Comparison of ENCODE assay signal across 11 mouse cellular contexts in the genomic region with DNA sequence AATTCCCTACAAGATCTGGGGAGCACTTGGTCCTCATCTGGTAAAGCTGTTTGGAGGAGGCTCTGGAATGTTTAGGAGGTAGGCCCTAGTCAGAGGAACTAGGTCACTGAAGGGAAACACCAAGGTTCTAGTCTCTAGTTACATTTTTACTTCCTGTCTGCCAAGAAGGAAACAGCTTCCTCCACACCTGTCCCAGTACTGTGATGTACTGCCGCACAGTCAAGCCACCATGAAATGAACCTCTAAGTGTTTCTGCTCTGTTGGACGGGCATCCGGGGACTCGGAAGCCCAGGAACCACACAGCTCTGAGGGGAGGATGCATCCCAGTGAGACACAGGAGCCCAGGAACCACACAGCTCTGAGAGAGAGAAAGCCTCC. TPM values are rescaled to one million over a fixed set of nuclear protein-coding genes. Genes with fewer than 3 reads are reported as not detected.
DNase-seq lines count a peak whose midpoint lies in the region; ATAC-seq and TF ChIP-seq lines count a peak whose summit lies in the region.
"Had no signal": no experiment of that assay in that cellular context is flagged by ENCODE, and none has a peak within 500 bp of the region (broad histone marks: within the 10 kb centered on the region; RNA-seq: fewer than 3 reads in every experiment).

No protein-coding gene starts in this region.

- H3K27ac ChIP-seq in layer of hippocampus, adult 2 months: peak overlapping the region; percentile 96
- H3K27ac ChIP-seq in forebrain, embryonic 15.5 days (replicated peaks): peak overlapping the region; percentile 89
- H3K27ac ChIP-seq in midbrain, embryonic 11.5 days (ENCODE audit: low read depth, low read length): peak overlapping the region; percentile 35; the same call in 1 of the 2 replicates
- H3K27ac ChIP-seq: liver, embryonic 12.5 days had no signal

- peaks cover 45% of the 10 kb centered on the region for H3K4me1 ChIP-seq in forebrain, embryonic 15.5 days
- H3K4me1 ChIP-seq in midbrain, embryonic 11.5 days (ENCODE audit: control insufficient read depth, insufficient read depth, low read length): peaks cover 21% of the 10 kb centered on the region

- H3K4me2 ChIP-seq in forebrain, embryonic 15.5 days (replicated peaks): no peak overlapping the region
- H3K4me2 ChIP-seq in midbrain, embryonic 11.5 days: no peak overlapping the region
- H3K4me2 ChIP-seq: liver, embryonic 12.5 days had no signal

- no peak overlapping the region for H3K9ac ChIP-seq in forebrain, embryonic 15.5 days (replicated peaks)
- H3K9ac ChIP-seq in midbrain, embryonic 11.5 days (ENCODE audit: low read length): 0 out of 2 replicates have a peak overlapping the region, but pooled peaks have one; percentile 16
- H3K9ac ChIP-seq: liver, embryonic 12.5 days had no signal

- no peaks in the 10 kb centered on the region for H3K36me3 ChIP-seq in forebrain, embryonic 15.5 days
- H3K36me3 ChIP-seq in midbrain, embryonic 11.5 days (ENCODE audit: control insufficient read depth, insufficient read depth, low read length): no peaks in the 10 kb centered on the region
- H3K36me3 ChIP-seq: liver, embryonic 12.5 days had no signal

- H3K9me3 ChIP-seq in forebrain, embryonic 15.5 days: no peaks in the 10 kb centered on the region
- H3K9me3 ChIP-seq in midbrain, embryonic 11.5 days (ENCODE audit: control insufficient read depth, low read length): no peaks in the 10 kb centered on the region
- H3K9me3 ChIP-seq: liver, embryonic 12.5 days had no signal

- H3K4me3 ChIP-seq in layer of hippocampus, adult 2 months: no peak overlapping the region
- no peak overlapping the region for H3K4me3 ChIP-seq in forebrain, embryonic 15.5 days
- H3K4me3 ChIP-seq in midbrain, embryonic 11.5 days (ENCODE audit: low read depth, low read length): no peak overlapping the region
- H3K4me3 ChIP-seq: liver, embryonic 12.5 days had no signal

- no peaks in the 10 kb centered on the region for H3K27me3 ChIP-seq in forebrain, embryonic 15.5 days
- H3K27me3 ChIP-seq in midbrain, embryonic 11.5 days (ENCODE audit: control insufficient read depth, insufficient read depth, low read length): no peaks in the 10 kb centered on the region; the same call in 1 of the 2 replicates
- H3K27me3 ChIP-seq: liver, embryonic 12.5 days had no signal

- no peak for TF ChIP-seq CTCF in layer of hippocampus, adult 2 months (conservative IDR thresholded peaks at IDR 0.05)

- no peak; the same call in none of the 2 replicates for ATAC-seq in forebrain, embryonic 15.5 days (replicated peaks)
- 0 out of 2 replicates have a peak, but pooled peaks have one; percentile 20 for ATAC-seq in midbrain, embryonic 11.5 days (ENCODE audit: low FRiP score)
- ATAC-seq: liver, embryonic 12.5 days had no signal

- DNase-seq in layer of hippocampus, adult 2 months (ENCODE audit: low spot score in 2 of 2): no peak
- no peak for DNase-seq in layer of hippocampus, postnatal 10 days (ENCODE audit: low spot score in 2 of 2)
- no peak for DNase-seq in midbrain, embryonic 11.5 days (ENCODE audit: low spot score, missing footprints)
- DNase-seq in thymus, postnatal 25 days: peak; percentile 23
- no peak for DNase-seq in testis, postnatal 10 days (ENCODE audit: low spot score)
- DNase-seq in layer of hippocampus, adult 8-10 months (ENCODE audit: low spot score in 2 of 2): no peak
- no peak for DNase-seq in layer of hippocampus, adult 18-20 months (ENCODE audit: low spot score in 2 of 2)
- DNase-seq: kidney, postnatal 25 days had no signal

- 60% methylated on average over 4 of the region's 4 CpGs for WGBS in forebrain, embryonic 15.5 days
- 75% methylated on average over 4 of the region's 4 CpGs for WGBS in midbrain, embryonic 11.5 days

RNA-seq across cellular contexts. Expression of gene 4933407L21Rik, which starts 0.4 kb away (rescaled TPM):
- total RNA-seq in layer of hippocampus, adult 2 months (2021): 1 to 10 TPM; 3.3 to 3.6 TPM
- 1 to 10 TPM; 4.6 to 4.9 TPM for total RNA-seq in layer of hippocampus, postnatal 10 days (2021)
- 4.4 and 4.6 TPM in 2 replicates for polyA plus RNA-seq in forebrain, embryonic 15.5 days (2015; fragmentation: Nextera tagmentation; extraction: Ambion mirVana)
- 0.36 and 0.97 TPM in 2 replicates for polyA plus RNA-seq in midbrain, embryonic 11.5 days (2014; fragmentation: Nextera tagmentation; extraction: Ambion mirVana)
- 1 to 10 TPM; 4.3 to 5.3 (median 4.5) TPM for total RNA-seq in layer of hippocampus, adult 8-10 months (2022)
- total RNA-seq in layer of hippocampus, adult 18-20 months (2021): 1 to 10 TPM; 3.3 to 4.1 TPM
- total RNA-seq: common myeloid progenitor, adult 5-6 weeks had no signal
- polyA plus RNA-seq: liver, embryonic 12.5 days had no signal

RNA-seq across cellular contexts. Expression of gene Gpr55, which starts 32.1 kb away (rescaled TPM):
- not detected for total RNA-seq in layer of hippocampus, adult 2 months (2021)
- total RNA-seq in layer of hippocampus, postnatal 10 days (2021): under 1 TPM; 0.09 to 0.16 TPM
- polyA plus RNA-seq in forebrain, embryonic 15.5 days (2015; fragmentation: Nextera tagmentation; extraction: Ambion mirVana): 0.15 and 0.17 TPM in 2 replicates
- not detected in 2 replicates for polyA plus RNA-seq in midbrain, embryonic 11.5 days (2014; fragmentation: Nextera tagmentation; extraction: Ambion mirVana)
- under 1 TPM in 3 of 4 experiments, not detected in 1; 0.08 to 0.52 (median 0.25) TPM for total RNA-seq in layer of hippocampus, adult 8-10 months (2022)
- total RNA-seq in layer of hippocampus, adult 18-20 months (2021): under 1 TPM in 1 of 2 experiments, not detected in 1; 0.08 TPM
- total RNA-seq: common myeloid progenitor, adult 5-6 weeks had no signal
- polyA plus RNA-seq: liver, embryonic 12.5 days had no signal

RNA-seq across cellular contexts. Expression of gene Itm2c, which starts 34.6 kb away (rescaled TPM):
- 100 to 1,000 TPM; 748 to 802 TPM for total RNA-seq in layer of hippocampus, adult 2 months (2021)
- 100 to 1,000 TPM; 262 to 270 TPM for total RNA-seq in layer of hippocampus, postnatal 10 days (2021)
- 148 and 160 TPM in 2 replicates for polyA plus RNA-seq in forebrain, embryonic 15.5 days (2015; fragmentation: Nextera tagmentation; extraction: Ambion mirVana)
- 78.1 and 78.7 TPM in 2 replicates for polyA plus RNA-seq in midbrain, embryonic 11.5 days (2014; fragmentation: Nextera tagmentation; extraction: Ambion mirVana)
- 100 to 1,000 TPM; 782 to 804 (median 787) TPM for total RNA-seq in layer of hippocampus, adult 8-10 months (2022)
- 100 to 1,000 TPM; 867 to 891 TPM for total RNA-seq in layer of hippocampus, adult 18-20 months (2021)

Comparison
In these comparisons a context has a peak if more than half of its experiments do, and no peak if none do; other contexts are left out.
1. H3K27ac ChIP-seq: peak in every context shown above with its lines; median percentile 96 in layer of hippocampus, adult 2 months; 89 in forebrain, embryonic 15.5 days; 35 in midbrain, embryonic 11.5 days.